Mouse (Mus musculus): Measurements from ENCODE around the gene Hnrnpdl.

Hnrnpdl gene

DNA sequence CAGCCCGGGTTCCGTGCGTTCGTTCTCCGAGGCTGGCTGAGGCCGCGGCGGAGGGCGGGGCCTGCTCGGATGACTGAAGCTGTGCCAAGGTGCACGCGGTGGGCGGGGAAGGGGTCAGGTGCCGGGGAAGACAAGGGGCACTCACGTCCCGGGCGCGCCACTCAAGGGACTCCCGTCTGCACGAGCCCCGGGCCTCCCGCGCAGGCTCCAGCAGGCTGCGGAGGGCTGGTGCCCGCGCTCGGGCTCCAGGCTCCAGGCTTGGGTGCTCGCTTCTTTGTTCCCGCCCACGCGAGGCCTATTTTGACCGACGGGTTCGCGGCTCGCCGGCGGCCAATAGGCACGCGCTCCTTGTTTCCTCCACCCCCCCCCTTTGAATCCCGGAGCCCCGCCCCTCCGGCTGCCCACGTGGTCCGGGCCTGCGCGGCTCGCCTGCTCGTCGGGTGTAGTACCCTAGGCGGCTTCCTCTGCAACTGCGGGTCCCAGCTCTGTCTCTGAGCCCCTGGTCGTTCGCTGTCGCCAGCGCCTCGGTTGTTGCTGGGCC lies at the start of gene Hnrnpdl, which contains the start of gene Enoph1:
Hnrnpdl (minus strand) TSS at position 63 of the 541 bp plus-strand sequence.
Enoph1 (plus strand) TSS at position 384 of the 541 bp plus-strand sequence.
- DNase-seq (ENCODE audit: low spot score in 2 of 2) = peak; percentile 91 to 94

DNA sequence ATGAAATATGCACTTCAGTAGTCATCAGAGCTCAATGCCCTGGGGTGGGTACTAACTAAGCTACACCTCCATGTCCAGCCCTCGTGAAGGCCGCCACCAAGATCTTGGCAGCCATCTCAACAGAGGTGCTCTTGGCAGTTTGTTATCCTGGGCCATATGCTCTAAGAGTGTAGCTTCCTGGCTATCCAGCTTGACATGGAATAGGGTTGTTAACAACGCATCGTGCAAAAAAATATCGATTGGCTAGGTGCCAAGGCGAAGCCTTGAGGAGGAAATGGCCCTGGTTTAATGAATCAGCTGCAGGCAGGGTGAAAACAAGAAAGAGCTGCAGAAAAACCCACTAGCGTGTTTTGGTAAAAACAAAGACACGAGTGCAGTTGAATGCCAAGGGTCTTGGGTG lies 45.6 kb upstream of the Hnrnpdl start:
- no peak for DNase-seq (ENCODE audit: low spot score in 2 of 2)

DNA sequence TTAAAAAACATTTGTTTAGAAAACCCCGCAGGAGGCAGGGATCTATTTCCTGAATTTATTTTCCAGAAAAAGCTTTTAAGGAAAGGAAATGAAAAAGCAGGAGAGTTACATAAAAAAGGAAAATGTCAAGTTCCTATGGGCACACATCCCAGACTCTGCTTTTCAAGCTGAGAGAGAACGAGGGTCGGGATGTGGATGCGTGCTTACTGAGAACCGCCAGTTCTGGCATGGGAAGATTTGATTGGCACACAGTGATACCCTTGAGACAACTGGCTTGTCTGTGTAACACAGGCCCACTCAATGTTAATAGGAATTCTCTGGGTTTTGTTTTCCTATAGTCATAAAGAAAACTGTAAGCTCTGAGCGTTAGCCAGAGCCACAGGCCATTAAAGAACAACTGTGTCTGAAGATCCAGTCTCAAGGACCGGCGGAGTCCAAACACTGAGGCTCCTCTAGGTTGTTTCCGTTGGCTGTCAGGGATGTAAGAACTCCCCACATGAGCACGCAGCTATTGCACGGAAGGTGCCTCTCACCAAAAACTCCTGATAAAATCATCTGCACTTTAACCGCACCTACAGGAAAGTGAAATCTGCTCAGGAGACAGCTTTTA lies 44.6 kb upstream of the Hnrnpdl start:
- DNase-seq (ENCODE audit: low spot score in 2 of 2) = no peak

DNA sequence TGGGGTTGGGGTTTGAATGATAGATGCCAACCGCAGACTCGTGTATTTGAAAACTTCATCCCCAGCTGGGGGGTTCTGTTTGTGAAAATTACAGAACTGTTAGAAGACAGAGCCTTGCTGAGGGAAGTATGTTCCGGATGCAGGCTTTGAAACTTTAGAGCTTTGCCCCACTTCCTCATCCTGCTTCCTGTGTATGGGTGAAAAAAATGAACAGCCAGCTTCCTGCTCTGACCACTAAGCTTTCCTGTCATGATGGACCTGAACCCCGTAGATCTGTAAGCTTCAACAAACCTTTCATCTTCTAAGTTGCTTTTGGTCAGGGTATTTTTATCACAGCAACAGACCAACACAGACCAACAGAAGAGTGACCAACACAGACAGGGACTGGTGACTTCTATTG lies 42.5 kb upstream of the Hnrnpdl start:
- no peak for DNase-seq (ENCODE audit: low spot score in 2 of 2)

GRCm38 (mm10) chr5:100079931-100080275 lies 40.4 kb upstream of the Hnrnpdl start:
- DNase-seq (ENCODE audit: low spot score in 2 of 2) = no peak

DNA sequence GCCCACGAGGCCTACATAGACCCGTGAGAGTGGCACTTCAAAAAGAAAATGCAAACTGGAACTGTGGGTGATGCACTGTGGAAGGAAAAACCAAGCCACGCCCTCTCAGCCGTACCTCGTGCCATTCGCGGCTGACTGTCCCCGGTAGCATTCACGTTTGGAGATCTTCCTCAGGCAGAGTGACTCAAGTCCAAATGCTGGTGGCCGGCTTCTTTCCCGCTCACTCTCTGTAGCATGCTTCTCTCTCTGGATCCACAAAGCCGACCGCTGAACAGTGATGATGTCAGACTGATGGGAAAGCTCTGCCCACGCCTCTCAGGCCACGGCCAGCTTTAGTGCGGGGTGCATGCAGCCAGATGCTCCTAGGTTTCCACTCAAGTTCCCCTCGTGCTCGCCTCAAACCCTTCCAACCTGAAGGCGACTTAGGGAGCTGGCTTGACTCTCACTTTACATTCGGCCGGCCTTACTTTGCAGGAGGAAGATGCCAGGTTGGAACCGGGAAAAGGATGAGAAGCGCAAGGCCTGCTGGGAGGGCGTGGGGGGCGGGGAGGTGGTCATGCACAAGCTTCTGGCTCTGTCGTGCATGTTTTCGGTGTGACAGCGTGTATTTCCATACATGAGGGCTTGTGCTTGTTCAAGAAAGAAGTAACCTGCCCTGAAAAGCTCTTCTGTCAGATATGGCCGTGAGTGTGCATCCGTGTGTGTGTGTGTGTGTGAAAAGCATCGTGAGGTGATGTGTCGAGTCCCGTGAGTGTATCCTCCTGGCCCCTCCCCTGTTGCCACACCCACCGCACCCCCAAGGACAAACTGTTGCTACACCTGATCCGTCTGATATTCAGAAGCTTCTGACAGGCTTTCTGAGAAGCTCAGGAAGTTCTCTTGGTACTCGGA lies 39.8 kb upstream of the Hnrnpdl start:
- no peak for DNase-seq (ENCODE audit: low spot score in 2 of 2)

DNA sequence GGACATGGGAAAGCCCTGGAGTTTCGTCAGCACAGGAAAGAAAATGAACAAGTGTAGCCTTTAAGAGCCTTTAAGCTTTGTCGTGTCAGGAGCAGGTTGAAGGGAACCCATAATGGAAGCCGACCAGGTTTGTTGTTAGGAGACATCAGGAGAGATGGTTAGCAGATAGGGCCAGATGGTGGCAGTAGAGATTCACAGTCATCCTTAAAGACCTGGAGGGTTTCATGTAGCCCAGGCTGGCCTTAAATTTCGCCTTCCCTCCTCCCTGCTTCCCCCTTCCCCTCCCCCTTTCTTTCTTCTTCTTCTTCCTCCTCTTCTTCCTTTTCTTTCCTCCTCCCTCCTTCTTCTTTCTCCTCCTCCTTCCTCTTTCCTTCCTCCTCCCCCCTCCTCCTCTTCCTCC lies 35.1 kb upstream of the Hnrnpdl start:
- DNase-seq (ENCODE audit: low spot score in 2 of 2) = no peak

DNA sequence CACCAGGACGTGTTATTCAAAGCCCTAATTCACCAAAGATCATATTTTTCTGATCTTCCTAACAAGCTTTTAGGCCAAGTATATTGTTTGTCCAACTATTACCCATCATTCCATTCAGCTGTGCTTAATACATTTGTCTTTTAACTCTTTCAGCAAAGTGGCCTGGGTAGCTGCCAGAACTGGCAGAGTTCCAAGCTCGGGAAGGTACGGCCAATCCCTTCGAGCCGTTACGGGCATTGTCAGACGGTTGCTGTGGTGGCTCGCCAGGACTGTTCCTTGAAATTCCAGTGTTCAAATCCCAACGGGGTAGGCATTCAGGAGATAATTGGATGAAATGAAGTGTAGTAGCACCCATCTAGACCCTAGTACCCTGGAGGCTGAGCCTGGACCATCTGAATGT lies 33.1 kb upstream of the Hnrnpdl start:
- no peak for DNase-seq (ENCODE audit: low spot score in 2 of 2)

DNA sequence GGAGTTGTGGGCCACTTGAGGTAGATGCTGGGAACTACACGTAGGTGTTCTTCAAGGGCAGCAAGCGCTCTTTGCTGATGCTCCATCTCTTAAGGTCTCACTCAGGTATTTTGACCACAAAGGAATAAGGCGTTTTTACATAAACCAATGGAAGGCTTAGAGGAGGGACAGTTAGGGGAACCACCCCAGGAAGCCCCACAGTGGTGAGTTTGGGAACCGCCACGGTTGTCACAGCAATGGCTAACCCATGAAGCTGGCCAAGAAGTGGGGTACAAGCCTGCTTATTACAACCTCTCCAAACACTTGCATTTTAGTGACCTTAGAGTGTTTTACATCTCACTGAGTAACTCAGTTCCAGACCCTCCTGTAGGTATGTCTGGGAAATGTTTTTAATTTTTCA lies 32.1 kb upstream of the Hnrnpdl start:
- DNase-seq (ENCODE audit: low spot score in 2 of 2) = no peak

DNA sequence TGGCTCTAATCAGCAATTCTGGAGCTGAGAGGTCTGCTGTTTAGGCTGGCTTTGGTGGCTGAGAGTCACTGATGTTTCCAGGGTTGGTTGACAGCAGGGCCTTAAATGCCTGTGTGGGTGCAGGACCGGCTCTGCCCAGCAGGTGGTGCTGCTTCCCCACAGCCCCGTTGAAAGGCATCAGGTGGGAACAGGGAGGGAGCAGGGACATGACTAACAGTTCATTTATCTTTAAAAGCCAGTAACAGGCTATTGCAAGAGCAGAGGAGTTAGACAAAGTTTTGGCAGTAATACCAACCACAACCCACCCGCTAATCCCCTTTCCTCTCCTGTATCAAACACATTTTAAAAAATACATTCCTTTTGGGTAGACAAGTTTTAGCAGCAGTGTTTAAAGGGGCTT lies 30.8 kb upstream of the Hnrnpdl start:
- peak; percentile 64 to 86 for DNase-seq (ENCODE audit: low spot score in 2 of 2)

DNA sequence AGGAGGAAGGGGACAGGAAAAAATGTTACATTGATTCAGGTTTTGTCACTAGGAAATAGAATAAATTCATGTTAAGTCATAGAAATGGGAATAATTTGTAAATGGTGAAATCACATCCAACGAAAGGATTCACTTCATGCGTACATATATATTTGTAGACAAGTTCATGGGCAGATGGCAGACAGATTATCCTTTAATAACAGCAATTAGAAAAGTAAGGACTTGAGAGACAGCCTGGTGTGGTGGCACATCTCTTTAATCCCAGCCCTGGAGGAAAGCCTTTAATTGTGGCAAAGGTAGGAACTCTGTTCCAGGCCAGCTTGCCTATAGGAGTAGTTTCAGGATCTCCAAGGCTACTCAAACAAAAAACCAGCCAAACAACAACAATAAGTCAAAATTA lies 30.1 kb upstream of the Hnrnpdl start:
- DNase-seq (ENCODE audit: low spot score in 2 of 2) = no peak

DNA sequence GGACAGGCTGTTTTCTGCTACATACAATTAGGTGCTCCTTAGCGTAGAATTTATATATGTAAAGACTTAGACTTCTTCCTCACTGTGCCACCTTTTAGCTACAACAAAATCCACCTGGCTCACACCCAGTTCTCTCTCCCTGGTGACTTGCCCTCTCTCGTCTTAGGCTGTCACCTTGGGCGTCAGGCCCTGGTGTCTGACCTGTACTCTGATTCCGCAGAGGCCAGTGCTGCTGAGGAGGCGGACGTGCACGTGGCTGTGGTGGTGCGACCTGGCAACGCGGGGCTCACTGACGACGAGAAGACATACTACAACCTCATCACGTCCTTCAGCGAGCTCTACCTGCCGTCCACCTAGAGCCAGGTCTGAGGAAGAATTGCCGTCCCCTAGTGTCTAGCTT lies 28.1 kb upstream of the Hnrnpdl start:
- no peak for DNase-seq (ENCODE audit: low spot score in 2 of 2)

GRCm38 (mm10) chr5:100060876-100061275 lies 21.4 kb upstream of the Hnrnpdl start:
- DNase-seq (ENCODE audit: low spot score in 2 of 2) = no peak

GRCm38 (mm10) chr5:100059326-100059725 lies 19.9 kb upstream of the Hnrnpdl start:
- no peak for DNase-seq (ENCODE audit: low spot score in 2 of 2)

DNA sequence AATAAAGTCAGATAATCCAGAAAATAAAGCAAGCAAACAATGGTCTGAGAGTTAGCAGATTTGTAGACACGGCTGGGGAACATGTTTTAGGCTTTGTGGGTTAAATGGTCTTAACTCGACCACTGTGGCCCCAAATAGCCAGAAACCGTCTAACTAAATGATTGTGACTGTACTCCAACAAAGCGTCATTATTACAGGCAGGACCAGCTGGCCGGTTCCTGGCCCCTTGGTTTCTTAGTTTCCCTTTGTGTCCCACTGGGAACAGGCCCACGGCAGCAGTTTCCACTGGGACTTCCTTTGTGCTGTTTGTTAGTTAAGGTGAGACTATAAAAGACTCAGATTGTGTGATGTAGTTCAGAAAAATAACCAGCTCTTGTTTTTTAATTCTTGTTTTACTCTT lies 19.3 kb upstream of the Hnrnpdl start:
- DNase-seq (ENCODE audit: low spot score in 2 of 2) = no peak

DNA sequence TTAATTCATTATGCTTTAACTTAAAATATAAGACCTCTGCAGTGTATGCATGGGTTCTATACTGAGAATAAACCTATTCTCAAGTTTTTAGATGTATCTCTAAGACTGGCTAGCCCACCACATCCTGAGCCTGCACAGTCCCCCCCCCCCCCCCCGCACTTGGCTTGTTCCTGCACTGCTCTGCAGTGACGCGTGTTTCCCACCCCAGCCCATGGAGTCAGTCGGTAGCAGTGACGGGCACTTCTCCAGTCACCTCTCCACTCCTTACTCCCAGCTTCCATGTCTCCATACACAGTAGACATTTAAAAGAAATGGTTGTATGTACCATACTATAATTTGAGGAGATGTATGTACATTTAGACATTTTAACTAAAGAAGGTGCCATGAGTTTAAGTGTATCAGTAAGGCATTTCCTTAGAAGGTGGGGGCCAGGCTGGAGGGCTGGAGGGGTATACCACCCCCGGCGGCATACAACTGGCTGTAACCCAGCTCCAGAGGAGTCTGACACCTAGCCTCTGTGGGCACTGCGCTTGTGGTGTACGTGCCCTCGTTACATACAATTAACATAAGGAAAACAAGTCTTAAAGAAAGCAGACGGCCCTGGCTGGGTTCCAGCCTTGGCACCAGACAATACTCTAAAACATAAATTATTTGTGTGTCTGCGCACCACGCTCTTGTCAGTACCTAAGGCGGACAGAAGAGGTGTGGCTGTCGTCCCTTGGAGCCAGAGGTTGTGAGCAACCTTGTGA lies 18.2 kb upstream of the Hnrnpdl start:
- DNase-seq (ENCODE audit: low spot score in 2 of 2) = no peak

DNA sequence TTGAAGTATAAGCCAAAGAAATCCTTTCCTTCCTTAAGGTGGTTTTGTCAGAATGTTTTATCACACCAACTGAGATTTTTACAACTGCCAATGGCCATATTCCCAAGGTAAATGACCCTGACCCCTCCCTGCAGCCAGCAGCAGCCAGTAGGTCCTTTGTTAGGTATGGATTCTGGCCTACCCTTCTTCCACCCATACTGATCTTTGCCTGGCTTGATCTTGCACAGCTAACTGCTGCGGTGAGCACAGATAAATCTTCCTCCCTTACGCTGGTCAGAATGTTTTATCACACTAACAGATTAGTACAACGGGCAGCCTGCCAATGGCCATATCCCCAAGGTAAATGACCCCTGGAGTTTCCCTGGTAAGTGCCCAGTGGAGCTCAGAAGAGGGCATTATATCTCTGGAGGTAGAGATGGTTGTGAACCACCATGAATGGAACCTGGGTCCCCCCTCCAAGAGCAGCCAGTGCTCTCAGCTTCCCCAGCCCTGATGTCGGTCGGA lies 16.5 kb upstream of the Hnrnpdl start:
- no peak for DNase-seq (ENCODE audit: low spot score in 2 of 2)

DNA sequence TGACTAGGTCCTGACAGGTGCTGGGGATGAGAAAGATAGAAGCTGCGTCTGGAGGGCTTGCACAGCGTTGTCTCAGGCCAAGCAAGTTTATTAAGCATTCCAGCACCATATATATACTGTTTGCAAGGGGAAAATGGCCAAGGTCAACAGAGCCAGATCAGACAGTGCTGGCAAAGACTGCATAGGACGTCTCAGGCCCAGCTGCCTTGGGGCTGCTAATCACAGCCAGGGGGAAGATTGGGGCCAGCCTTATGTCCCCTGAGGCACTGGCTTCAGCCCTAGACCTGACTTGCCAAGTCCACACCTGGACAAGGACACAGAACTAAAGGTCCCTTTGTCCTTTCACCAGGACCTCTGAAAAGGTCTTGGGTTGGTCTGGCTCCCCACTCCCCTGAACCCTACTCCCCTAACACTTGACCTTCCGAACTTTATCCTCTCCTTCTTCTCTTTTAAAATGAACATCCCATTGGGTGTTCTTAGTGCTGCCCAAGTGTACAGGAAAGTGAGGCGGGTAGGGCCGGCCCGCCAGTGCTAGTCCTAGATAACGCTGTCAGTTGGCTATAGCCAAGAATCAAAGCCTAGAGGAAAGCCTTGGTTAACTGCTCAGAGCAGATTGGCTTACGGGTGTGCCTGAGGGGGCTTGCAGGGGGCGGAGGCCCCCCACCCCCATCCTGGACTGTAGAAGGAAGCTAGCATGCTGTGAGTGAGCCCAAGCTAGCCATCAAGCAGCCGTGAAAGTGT lies 15.5 kb upstream of the Hnrnpdl start:
- no peak for DNase-seq (ENCODE audit: low spot score in 2 of 2)

DNA sequence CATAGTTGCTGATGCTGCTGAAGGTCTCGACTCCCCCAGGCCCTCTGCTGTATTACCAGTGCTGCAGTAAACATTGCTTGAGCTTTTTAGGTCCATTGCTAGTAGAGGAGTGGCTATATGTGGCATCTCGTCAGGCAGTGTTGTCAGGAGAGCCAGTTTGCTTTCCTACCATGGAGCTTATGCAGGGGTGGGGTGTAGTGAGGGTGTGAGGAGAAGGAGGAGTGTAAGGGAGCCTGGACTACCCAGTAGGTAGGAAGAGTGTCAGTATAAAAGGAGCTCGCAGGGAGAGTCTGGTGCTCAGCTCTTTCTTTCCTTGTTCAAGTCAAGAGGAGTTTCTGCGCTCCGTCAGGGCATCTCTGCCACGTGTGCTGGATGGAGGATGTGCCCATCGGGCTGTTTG lies 13.3 kb upstream of the Hnrnpdl start:
- no peak for DNase-seq (ENCODE audit: low spot score in 2 of 2)

- DNase-seq (ENCODE audit: low spot score in 2 of 2) = no peak
Observed at GRCm38 (mm10) chr5:100049904-100050303, 10.4 kb upstream of the Hnrnpdl start.

DNA sequence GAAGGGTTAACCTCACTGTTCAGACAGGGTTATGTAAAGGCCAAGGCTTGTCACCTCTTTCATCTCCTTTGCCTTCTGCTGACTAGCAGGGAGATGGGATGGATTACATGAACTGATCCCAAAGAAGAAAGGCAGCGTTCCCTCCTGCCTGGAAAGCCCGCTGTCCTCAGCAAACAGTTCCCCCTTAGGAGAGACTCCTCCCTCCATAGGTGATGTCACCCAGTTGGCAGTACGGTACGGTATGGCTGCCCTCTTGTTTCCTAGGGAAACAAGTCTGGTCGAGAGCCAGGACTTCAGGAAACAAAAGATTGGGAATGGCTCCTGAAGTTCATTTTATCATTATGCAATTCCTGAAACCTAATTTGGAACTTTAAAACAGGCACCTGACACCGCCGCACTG lies 8.4 kb upstream of the Hnrnpdl start:
- DNase-seq (ENCODE audit: low spot score in 2 of 2) = no peak
